Mouse (Mus musculus) embryonic fibroblast, embryonic 13.5 days (primary cell): ENCODE data around the gene Pik3c2g. TPM values are rescaled to one million over a fixed set of nuclear protein-coding genes. Genes with fewer than 3 reads are reported as not detected.

Source experiments
- H3K27ac ChIP-seq: 2 replicates; pipeline ENCODE4 v1.5.1; 2012; ENCODE audit warnings: low read length, control low read depth, inconsistent platforms; ENCODE audit not compliant: insufficient read depth
- H3K4me1 ChIP-seq: 2 replicates; pipeline ENCODE4 v1.6.1; 2011; ENCODE audit warnings: low read length; ENCODE audit not compliant: control insufficient read depth, insufficient read depth
- H3K4me3 ChIP-seq: 2 replicates; pipeline ENCODE4 v1.5.1; 2011; ENCODE audit warnings: mild to moderate bottlenecking, control low read depth, low read length; ENCODE audit not compliant: insufficient read depth
- CTCF ChIP-seq: IDR thresholded peaks from 2 replicates; pipeline ENCODE4 v1.5.1; 2011; ENCODE audit warnings: mild to moderate bottlenecking, control low read depth, low read length, moderate library complexity, borderline replicate concordance; ENCODE audit not compliant: insufficient read depth
- POLR2A ChIP-seq: IDR thresholded peaks from 2 replicates; pipeline ENCODE4 v1.6.1; 2011; ENCODE audit warnings: low read depth, mild to moderate bottlenecking, control low read depth, low read length, moderate library complexity
- polyA plus RNA-seq: library from polyadenylated mRNA; stranded (reverse); fragments of >200 nt; gene quantifications from 2 replicates; pipeline ENCODE4 v1.2.4, GENCODE M21; 2011; ENCODE audit warnings: low read depth; ENCODE audit not compliant: missing spikeins, insufficient read length

The Pik3c2g gene
- polyA plus RNA-seq, 1 experiment, result not detected

- no peak for TF ChIP-seq CTCF
- no peak for TF ChIP-seq POLR2A
Measured at GRCm38 (mm10) chr6:139838239-139838638, 251.2 kb downstream of the Pik3c2g start.

GRCm38 (mm10) chr6:139838713-139839112 is 251.7 kb downstream of the Pik3c2g start:
- no peak overlapping the region for H3K4me3 ChIP-seq
- 0 out of 2 replicates have a peak, but pooled peaks cover 3% of the 10 kb centered on the region for H3K4me1 ChIP-seq
- H3K27ac ChIP-seq, result no peak overlapping the region
- TF ChIP-seq POLR2A (no peak), CTCF (no peak)

More at GRCm38 (mm10) chr6:139838239-139838638, 251.2 kb downstream of the Pik3c2g start:
- Histone ChIP-seq H3K27ac (no peak overlapping the region), H3K4me1 (0 out of 2 replicates have a peak, but pooled peaks cover 3% of the 10 kb centered on the region), H3K4me3 (no peak overlapping the region)

DNA sequence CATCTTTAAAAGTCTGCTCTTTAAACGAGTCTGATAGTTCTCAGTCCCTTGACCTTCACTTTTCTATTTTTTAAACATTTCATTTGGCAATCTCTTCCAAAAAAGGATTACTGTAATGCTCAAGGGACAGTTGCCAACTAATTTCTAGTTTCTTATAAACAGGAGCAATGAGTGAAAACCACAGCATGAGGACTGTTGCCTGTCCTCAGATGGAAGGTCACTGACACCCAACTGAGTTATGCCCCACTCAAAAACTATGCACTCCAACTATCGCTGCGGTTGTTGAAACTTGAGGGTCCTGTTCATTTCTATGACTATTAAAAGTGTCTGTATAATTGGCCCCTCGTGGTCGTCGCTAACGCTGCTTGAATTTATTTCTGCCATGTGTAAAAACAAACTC is 252.9 kb downstream of the Pik3c2g start:
- H3K4me1 ChIP-seq, result 0 out of 2 replicates have a peak, but pooled peaks cover 3% of the 10 kb centered on the region
- no peak for TF ChIP-seq CTCF
- TF ChIP-seq POLR2A, result no peak
- H3K4me3 ChIP-seq, result no peak overlapping the region
- H3K27ac ChIP-seq, result no peak overlapping the region

GRCm38 (mm10) chr6:139841272-139841671 is 254.3 kb downstream of the Pik3c2g start:
- H3K27ac ChIP-seq, result no peak overlapping the region
- no peaks in the 10 kb centered on the region for H3K4me1 ChIP-seq
- TF ChIP-seq POLR2A (no peak), CTCF (no peak)
- no peak overlapping the region for H3K4me3 ChIP-seq

DNA sequence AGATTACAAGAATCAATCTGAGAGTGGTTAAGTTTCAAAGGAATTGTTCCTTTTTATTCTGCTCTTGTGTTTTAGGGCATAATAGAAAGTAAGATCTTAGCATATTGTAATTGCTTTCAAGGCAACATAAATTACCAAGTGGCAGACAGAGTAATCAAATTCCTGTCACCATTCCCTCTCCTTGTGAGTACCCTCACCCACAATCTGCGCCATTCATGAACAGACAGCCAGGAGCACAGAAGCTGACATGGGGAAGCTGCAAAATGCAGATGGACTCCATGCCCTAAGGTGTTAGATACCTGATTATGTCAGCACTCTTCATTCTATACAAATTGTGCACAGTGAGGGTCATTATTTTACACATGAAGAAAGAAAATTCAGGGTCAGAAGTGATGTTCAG is 255.6 kb downstream of the Pik3c2g start:
- no peak overlapping the region for H3K4me3 ChIP-seq
- no peak overlapping the region for H3K27ac ChIP-seq
- TF ChIP-seq POLR2A (no peak), CTCF (no peak)
- H3K4me1 ChIP-seq, result no peaks in the 10 kb centered on the region

GRCm38 (mm10) chr6:139843531-139843930 is 256.5 kb downstream of the Pik3c2g start:
- no peak for TF ChIP-seq POLR2A
- no peak for TF ChIP-seq CTCF
- H3K4me3 ChIP-seq, result no peak overlapping the region
- no peak overlapping the region for H3K27ac ChIP-seq
- H3K4me1 ChIP-seq, result no peaks in the 10 kb centered on the region

DNA sequence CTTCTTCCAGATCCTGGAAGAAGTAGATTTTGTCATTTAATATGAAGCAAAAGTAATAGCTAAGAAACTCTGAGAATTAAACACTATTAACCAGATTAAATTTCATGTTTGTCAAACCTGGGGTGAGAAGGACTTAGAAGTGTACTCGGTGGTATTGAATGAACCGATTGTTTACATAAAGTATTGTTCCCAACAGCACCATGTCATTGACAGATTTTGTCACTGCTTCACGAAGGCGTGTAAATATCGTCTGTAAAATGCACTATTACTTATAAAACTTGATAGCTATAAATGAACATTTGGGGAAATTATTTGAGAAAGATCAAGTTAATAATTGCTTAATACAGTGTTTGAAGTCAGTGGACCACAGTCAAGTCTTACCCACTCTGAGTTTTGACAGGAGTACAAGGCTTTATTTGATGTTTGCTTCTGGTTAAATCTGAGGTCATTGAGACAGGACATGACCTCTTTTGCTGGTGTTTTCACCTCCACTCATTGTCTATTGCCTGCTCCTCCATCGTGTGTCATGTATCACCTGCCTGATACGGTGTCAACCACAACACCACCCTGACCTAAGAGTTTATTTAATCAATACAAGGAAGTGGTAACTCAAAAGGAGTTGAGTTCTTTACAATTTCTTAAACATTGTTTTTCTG is 260.0 kb downstream of the Pik3c2g start:
- no peaks in the 10 kb centered on the region for H3K4me1 ChIP-seq
- no peak overlapping the region for H3K27ac ChIP-seq
- no peak for TF ChIP-seq CTCF
- TF ChIP-seq POLR2A, result no peak
- H3K4me3 ChIP-seq, result no peak overlapping the region

GRCm38 (mm10) chr6:139849931-139850330 is 262.9 kb downstream of the Pik3c2g start:
- H3K4me3 ChIP-seq, result no peak overlapping the region
- no peak for TF ChIP-seq CTCF
- TF ChIP-seq POLR2A, result no peak
- H3K27ac ChIP-seq, result no peak overlapping the region
- H3K4me1 ChIP-seq, result no peaks in the 10 kb centered on the region

GRCm38 (mm10) chr6:139851705-139852603 is 264.9 kb downstream of the Pik3c2g start:
- Histone ChIP-seq H3K27ac (no peak overlapping the region), H3K4me3 (no peak overlapping the region), H3K4me1 (no peaks in the 10 kb centered on the region)
- TF ChIP-seq POLR2A (no peak), CTCF (no peak)

- Histone ChIP-seq H3K27ac (no peak overlapping the region), H3K4me3 (no peak overlapping the region), H3K4me1 (no peaks in the 10 kb centered on the region)
- TF ChIP-seq CTCF, result no peak
- TF ChIP-seq POLR2A, result no peak
Measured at GRCm38 (mm10) chr6:139852836-139853235, 265.8 kb downstream of the Pik3c2g start.
